Mouse (Mus musculus): ENCODE results near the gene Slc25a42. TPM values are rescaled to one million over a fixed set of nuclear protein-coding genes. Genes with fewer than 3 reads are reported as not detected.

Gene Slc25a42
- 10 to 100 TPM; 11.3 to 13.4 TPM for polyA plus RNA-seq (2017; shearing (Covaris generic))

DNA sequence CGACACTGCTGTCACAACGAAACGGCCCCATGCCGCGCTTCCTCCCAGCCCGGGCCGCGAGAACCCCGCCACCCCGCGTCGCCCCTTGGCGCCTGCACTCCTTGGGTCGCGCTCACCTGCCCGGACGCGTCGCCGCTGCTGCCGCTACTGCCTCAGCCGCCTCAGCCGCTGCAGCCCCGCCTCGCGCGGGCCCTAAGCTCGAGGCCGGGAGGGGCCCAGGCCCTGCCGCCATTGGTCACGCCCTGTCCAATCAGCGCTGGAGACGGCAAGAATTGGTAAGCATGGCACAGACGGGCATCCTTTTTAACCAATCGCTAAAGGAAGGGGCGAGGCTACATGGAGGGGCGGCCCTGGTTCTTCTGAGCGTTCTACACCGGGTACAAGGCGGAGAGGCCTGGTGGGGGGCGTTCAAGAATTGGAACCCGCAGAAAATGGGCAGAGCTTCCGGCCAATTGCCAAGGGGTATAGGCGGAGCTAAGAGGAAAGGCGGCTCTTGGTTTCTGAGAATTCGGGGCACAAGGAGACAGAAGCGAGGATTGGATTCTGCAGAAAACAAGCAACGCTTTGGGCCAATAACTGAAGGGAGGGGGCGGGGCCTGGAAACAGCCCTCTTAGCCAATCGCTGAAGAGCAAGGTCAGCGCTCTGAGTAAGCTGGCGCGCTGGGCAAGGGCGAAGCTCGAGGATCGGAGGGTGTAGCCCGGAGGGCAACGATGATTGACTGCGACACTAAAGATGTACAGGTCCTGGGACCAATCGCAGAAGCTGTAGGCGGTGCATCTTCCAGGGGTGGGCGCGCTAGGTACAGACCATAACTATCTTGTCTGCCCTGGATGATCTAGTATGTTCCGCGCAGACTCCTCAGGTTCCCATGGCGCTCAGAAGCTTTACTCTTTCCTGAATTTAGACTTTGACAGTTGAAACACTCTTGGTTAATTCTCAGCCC is at the start of gene Slc25a42:
Slc25a42 (minus strand) TSS at position 194 of the 944 bp plus-strand sequence.

DNA sequence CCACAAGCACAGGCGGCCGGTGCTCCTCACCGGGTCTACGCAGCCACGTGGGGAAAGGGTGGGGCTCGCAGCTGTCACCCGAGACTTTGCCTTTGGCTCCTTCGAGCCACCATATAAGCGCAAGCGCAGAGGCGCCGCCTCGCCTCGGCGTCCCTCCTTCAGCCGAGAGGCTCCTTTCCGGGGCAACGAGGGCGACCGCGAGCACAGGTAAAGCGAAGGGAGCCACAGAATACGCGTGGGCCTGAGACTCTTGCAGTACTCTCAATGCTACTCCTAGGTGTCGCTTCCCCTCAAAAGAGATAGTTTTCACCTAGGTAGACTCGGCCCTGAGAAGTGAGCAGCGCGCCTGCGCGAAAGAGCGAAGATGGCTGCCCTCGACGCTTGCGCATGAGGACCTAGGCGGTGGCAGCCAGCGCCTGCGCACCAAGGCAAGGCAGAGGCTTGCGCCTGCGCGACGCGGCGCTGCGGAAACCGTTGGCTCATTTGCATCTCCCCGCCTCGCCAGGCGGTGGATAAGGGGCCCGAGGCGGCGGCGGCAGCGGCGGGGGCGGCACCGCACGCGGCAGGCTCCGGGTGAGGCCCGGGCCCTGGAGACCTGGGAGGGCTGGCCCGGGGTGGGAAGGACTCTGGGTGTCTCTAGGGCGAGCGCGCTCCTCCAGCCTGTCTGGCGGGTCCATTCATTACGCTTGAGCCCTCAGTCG is 22.1 kb upstream of the Slc25a42 start, which contains the start of the genes Sugp2 and Armc6:
Sugp2 (plus strand) TSS at position 147 of the 701 bp plus-strand sequence.
Armc6 (minus strand) TSS at position 387 of the 701 bp plus-strand sequence.

DNA sequence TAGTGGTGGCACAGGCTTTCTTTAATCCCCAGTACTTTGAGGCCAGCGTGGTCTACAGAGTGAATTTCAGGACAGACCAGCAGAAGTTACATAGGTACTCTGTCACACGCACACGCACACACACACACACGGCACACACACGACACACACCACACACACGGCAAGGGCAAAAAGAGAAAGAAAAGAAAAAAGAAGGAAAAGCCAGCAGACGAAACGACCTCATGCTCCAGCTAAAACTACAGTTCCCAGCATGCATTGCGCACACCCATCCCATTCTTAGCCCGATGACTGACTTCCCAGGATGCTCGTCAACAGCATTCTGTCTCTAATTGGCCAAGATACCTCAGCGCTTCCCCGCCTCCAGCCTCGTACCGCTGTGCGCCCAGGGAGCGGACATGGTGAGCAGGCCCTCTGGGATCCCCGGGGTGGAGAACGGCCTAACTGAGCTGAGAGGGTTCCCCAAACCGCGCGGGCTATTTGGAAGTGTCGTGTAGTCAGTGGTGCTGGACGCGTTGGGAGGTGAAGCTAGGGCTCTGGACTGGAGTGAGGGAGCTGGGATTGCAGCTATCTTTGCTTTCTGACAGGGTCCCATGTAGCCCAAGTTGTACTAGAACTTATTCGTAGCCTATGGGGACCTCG is 39.9 kb downstream of the Slc25a42 start, which contains the start of gene Tmem161a:
Tmem161a (plus strand) TSS at position 314 of the 639 bp plus-strand sequence.

DNA sequence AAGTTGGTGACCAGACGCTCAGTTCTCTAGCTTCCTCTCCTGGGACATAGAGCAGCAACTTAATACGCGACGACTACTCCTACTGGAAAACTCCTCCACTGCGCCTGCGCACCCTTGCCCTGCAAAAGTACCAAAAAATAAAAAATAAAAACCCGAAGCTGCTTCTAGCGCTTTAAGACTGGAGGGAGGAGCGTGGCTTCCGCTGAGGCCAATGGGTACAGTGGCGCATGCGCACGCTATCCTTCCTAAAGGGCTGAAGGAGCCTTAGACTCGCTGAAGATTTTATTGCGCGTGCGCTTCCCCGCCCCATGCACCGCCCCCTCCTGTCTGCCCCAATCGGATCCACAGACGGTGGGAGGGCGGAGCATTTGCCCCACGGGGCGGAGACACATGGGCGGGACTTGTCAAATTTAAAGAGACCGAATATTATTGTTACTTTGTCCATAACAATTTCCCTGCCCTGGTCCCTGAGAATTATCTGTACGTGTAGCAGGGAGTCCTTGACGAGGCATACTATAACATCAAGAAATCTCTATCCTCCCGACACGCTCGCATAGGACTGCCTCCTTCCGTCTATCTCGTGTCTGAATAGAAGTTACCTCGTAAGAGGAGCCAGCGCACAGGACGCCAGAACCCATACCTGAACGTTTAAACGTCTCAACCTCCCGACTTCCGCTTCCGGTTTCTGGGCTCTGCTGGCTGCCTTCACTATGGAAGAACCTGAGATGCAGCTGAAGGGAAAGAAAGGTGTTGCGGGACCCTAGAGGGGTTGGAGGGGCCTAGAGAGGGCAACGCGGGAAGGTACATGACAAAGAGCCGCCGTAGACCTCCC is 72.9 kb downstream of the Slc25a42 start, which contains the start of the genes Rfxank, Borcs8 and Mef2b:
Rfxank (minus strand) TSS at position 129 of the 832 bp plus-strand sequence.
Borcs8 (plus strand) TSS at position 474 of the 832 bp plus-strand sequence.
Mef2b (plus strand) TSS at position 686 of the 832 bp plus-strand sequence.

Other genes starting within 250 kb of the Slc25a42 start
- 100 to 1,000 TPM; 126 to 142 TPM for gene Gatad2a, start 215.9 kb downstream of the Slc25a42 start, polyA plus RNA-seq (2017; shearing (Covaris generic))
- gene Mau2, start 169.6 kb downstream of the Slc25a42 start, polyA plus RNA-seq (2017; shearing (Covaris generic)): 100 to 1,000 TPM in 1 of 2 experiments, 10 to 100 TPM in 1; 97.7 to 107 TPM
- gene Sugp1, start 169.5 kb downstream of the Slc25a42 start, polyA plus RNA-seq (2017; shearing (Covaris generic)): 10 to 100 TPM; 59.2 to 60.4 TPM
- gene Tm6sf2, start 139.4 kb downstream of the Slc25a42 start, polyA plus RNA-seq (2017; shearing (Covaris generic)): 1 to 10 TPM in 1 of 2 experiments, not detected in 1; 2.4 TPM
- gene Hapln4, start 128.8 kb downstream of the Slc25a42 start, polyA plus RNA-seq (2017; shearing (Covaris generic)): 1 to 10 TPM in 1 of 2 experiments, under 1 TPM in 1; 0.36 to 1.0 TPM
- under 1 TPM; 0.04 to 0.65 TPM for gene Ncan, start 91.4 kb downstream of the Slc25a42 start, polyA plus RNA-seq (2017; shearing (Covaris generic))
- 10 to 100 TPM; 45.5 to 55.2 TPM for gene Nr2c2ap, start 81.0 kb downstream of the Slc25a42 start, polyA plus RNA-seq (2017; shearing (Covaris generic))
- gene Rfxank, start 73.2 kb downstream of the Slc25a42 start, polyA plus RNA-seq (2017; shearing (Covaris generic)): 10 to 100 TPM; 40.9 to 46.2 TPM
- 10 to 100 TPM; 57.6 to 64.3 TPM for gene Borcs8, start 72.8 kb downstream of the Slc25a42 start, polyA plus RNA-seq (2017; shearing (Covaris generic))
- under 1 TPM; 0.58 to 0.80 TPM for gene Mef2b, start 72.6 kb downstream of the Slc25a42 start, polyA plus RNA-seq (2017; shearing (Covaris generic))
- gene Tmem161a, start 39.9 kb downstream of the Slc25a42 start, polyA plus RNA-seq (2017; shearing (Covaris generic)): 10 to 100 TPM; 40.1 to 42.8 TPM
- gene Sugp2, start 21.9 kb upstream of the Slc25a42 start, polyA plus RNA-seq (2017; shearing (Covaris generic)): 10 to 100 TPM; 34.2 to 37.0 TPM
- gene Armc6, start 22.2 kb upstream of the Slc25a42 start, polyA plus RNA-seq (2017; shearing (Covaris generic)): 10 to 100 TPM in 1 of 2 experiments, 1 to 10 TPM in 1; 8.5 to 10.7 TPM
- 1 to 10 TPM; 1.6 to 8.4 TPM for gene Homer3, start 70.5 kb upstream of the Slc25a42 start, polyA plus RNA-seq (2017; shearing (Covaris generic))
- gene Ddx49, start 90.2 kb upstream of the Slc25a42 start, polyA plus RNA-seq (2017; shearing (Covaris generic)): 10 to 100 TPM; 51.5 to 62.1 TPM
- gene Cope, start 90.2 kb upstream of the Slc25a42 start, polyA plus RNA-seq (2017; shearing (Covaris generic)): 100 to 1,000 TPM; 335 to 351 TPM
- gene Cers1, start 103.5 kb upstream of the Slc25a42 start, polyA plus RNA-seq (2017; shearing (Covaris generic)): under 1 TPM; 0.11 to 0.55 TPM
- gene Gdf1, start 117.5 kb upstream of the Slc25a42 start, polyA plus RNA-seq (2017; shearing (Covaris generic)): under 1 TPM; 0.51 to 0.95 TPM
- 10 to 100 TPM; 78.8 to 89.3 TPM for gene Upf1, start 141.0 kb upstream of the Slc25a42 start, polyA plus RNA-seq (2017; shearing (Covaris generic))
- gene Comp, start 161.3 kb upstream of the Slc25a42 start, polyA plus RNA-seq (2017; shearing (Covaris generic)): 1 to 10 TPM; 2.0 to 2.9 TPM
- 10 to 100 TPM; 14.4 to 21.9 TPM for gene Crtc1, start 227.3 kb upstream of the Slc25a42 start, polyA plus RNA-seq (2017; shearing (Covaris generic))

Measured in inflammation-experienced regulatory T-cells (primary cell).